Mouse (Mus musculus) neural tube, embryonic 11.5 days (tissue): Measurements from ENCODE around the gene Rgma. TPM values are rescaled to one million over a fixed set of nuclear protein-coding genes. Genes with fewer than 3 reads are reported as not detected.

Experiments
- ATAC-seq: fragments of 200-750 bp; cut with Nextera tagmentation; 2 replicates; pipeline ENCODE4 v1.8.0; 2017; ENCODE audit warnings: moderate number of reproducible peaks, mild to moderate bottlenecking, moderate TSS enrichment, moderate library complexity; ENCODE audit not compliant: insufficient read depth, low FRiP score, low TSS enrichment
- DNase-seq: peaks from one replicate; pipeline ENCODE4 v3.0.0-alpha.2; 2015; ENCODE audit warnings: low spot score
- H3K27ac ChIP-seq: fragments of 300-500 bp; sonication (generic); 2 replicates; pipeline ENCODE4 v1.5.1; 2014; ENCODE audit warnings: low read depth, mild to moderate bottlenecking, low read length
- H3K27me3 ChIP-seq: fragments of 300-500 bp; sonication (generic); 2 replicates; pipeline ENCODE4 v1.6.1; 2014; ENCODE audit warnings: mild to moderate bottlenecking, low read length, mixed read lengths; ENCODE audit not compliant: control insufficient read depth, insufficient read depth
- H3K36me3 ChIP-seq: fragments of 300-500 bp; sonication (generic); 2 replicates; pipeline ENCODE4 v1.6.1; 2014; ENCODE audit warnings: mild to moderate bottlenecking, low read length, moderate library complexity, mixed read lengths; ENCODE audit not compliant: control insufficient read depth, insufficient read depth
- H3K4me1 ChIP-seq: fragments of 300-500 bp; sonication (generic); 2 replicates; pipeline ENCODE4 v1.6.1; 2014; ENCODE audit warnings: low read length, mixed read lengths; ENCODE audit not compliant: control insufficient read depth, insufficient read depth
- H3K4me2 ChIP-seq: fragments of 300-500 bp; sonication (generic); 2 replicates; pipeline ENCODE4 v1.6.1; 2014; ENCODE audit warnings: low read depth, mild to moderate bottlenecking, moderate library complexity
- H3K4me3 ChIP-seq: fragments of 300-500 bp; sonication (generic); 2 replicates; pipeline ENCODE4 v1.5.1; 2014; ENCODE audit warnings: low read depth, low read length
- H3K9ac ChIP-seq: fragments of 300-500 bp; sonication (generic); 2 replicates; pipeline ENCODE4 v1.6.1; 2014; ENCODE audit warnings: mild to moderate bottlenecking, low read length
- H3K9me3 ChIP-seq: fragments of 300-500 bp; sonication (generic); 2 replicates; pipeline ENCODE4 v1.6.1; 2016; ENCODE audit warnings: low read length; ENCODE audit not compliant: control insufficient read depth
- WGBS: fragments of 180-500 bp; shearing (Covaris S2); extraction: QIAGEN DNeasy Blood & Tissue Kit; methylation state at CpG from one replicate; pipeline ENCODE4 v1.1.7; 2014; 5-methylcytosine and 5-hydroxymethylcytosine counted together
- polyA plus RNA-seq: library from polyadenylated mRNA; unstranded; fragments of >200 nt; fragmentation: Nextera tagmentation; extraction: Ambion mirVana; gene quantifications from 2 replicates; pipeline ENCODE4 v1.2.1, GENCODE M21; 2014

The Rgma gene
- polyA plus RNA-seq, 1 experiment from 2014 or later: 48.9 TPM

GRCm38 (mm10) chr7:73419375-73419774, 44.1 kb downstream of the Rgma start:
- no peak overlapping the region for H3K4me2 ChIP-seq

GRCm38 (mm10) chr7:73420827-73421226, 45.5 kb downstream of the Rgma start:
- Histone ChIP-seq H3K27ac (0 out of 2 replicates have a peak overlapping the region, but pooled peaks have one; percentile 60), H3K9ac (no peak overlapping the region), H3K9me3 (no peaks in the 10 kb centered on the region), H3K27me3 (no peaks in the 10 kb centered on the region), H3K4me1 (peaks cover 21% of the 10 kb centered on the region), H3K36me3 (peaks cover 19% of the 10 kb centered on the region), H3K4me2 (no peak overlapping the region), H3K4me3 (no peak overlapping the region)
- WGBS: 45% methylated on average over 5 of the region's 5 CpGs
- ATAC-seq (no peak), DNase-seq (peak; percentile 10)

More at GRCm38 (mm10) chr7:73419375-73419774, 44.1 kb downstream of the Rgma start:
- no peak overlapping the region for H3K27ac ChIP-seq
- ATAC-seq: no peak
- H3K27me3 ChIP-seq: no peaks in the 10 kb centered on the region
- H3K4me1 ChIP-seq: peaks cover 15% of the 10 kb centered on the region
- 39% methylated on average over 7 of the region's 7 CpGs for WGBS
- H3K4me3 ChIP-seq: no peak overlapping the region
- no peak overlapping the region for H3K9ac ChIP-seq
- DNase-seq: no peak
- peaks cover 26% of the 10 kb centered on the region for H3K36me3 ChIP-seq
- H3K9me3 ChIP-seq: no peaks in the 10 kb centered on the region

DNA sequence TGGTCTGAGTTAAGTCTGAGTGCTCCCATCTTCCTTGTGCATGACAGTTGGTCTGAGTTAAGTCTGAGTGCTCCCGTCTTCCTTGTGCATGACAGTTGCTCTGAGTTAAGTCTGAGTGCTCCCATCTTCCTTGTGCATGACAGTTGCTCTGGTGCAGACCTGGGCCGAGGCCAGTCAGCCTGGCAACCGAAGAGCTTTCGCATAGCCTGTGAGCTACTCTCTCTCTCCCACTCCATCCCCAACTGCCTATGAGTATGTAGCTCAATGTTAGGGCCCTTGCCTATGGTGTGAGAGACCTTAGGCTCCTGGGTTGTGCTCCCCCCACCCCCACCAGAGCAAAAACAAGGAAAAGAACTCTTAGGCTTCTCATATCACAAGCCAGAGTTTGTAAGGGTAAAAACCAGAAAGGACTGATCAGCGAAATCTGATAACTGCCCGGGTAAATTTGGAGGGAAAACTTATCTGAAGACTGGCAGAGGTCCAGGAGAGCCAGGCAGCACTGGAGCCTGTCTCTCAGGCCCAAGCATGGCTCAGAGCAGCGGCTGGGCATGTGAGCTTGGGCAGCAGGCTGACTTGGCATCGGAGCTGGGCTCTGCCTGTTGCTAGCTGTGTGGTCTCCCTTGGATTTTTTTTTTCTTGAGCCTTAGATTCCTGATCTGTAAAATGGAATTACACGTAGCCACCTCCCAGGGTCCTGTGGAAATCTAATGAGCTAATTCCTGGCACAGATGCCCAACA, 46.1 kb downstream of the Rgma start:
- Histone ChIP-seq H3K27me3 (no peaks in the 10 kb centered on the region), H3K4me2 (no peak overlapping the region), H3K27ac (no peak overlapping the region), H3K9me3 (no peaks in the 10 kb centered on the region), H3K9ac (no peak overlapping the region), H3K4me3 (no peak overlapping the region), H3K4me1 (peaks cover 21% of the 10 kb centered on the region), H3K36me3 (peaks cover 19% of the 10 kb centered on the region)
- ATAC-seq (no peak), DNase-seq (no peak)
- WGBS: 75% methylated on average over 9 of the region's 9 CpGs

DNA sequence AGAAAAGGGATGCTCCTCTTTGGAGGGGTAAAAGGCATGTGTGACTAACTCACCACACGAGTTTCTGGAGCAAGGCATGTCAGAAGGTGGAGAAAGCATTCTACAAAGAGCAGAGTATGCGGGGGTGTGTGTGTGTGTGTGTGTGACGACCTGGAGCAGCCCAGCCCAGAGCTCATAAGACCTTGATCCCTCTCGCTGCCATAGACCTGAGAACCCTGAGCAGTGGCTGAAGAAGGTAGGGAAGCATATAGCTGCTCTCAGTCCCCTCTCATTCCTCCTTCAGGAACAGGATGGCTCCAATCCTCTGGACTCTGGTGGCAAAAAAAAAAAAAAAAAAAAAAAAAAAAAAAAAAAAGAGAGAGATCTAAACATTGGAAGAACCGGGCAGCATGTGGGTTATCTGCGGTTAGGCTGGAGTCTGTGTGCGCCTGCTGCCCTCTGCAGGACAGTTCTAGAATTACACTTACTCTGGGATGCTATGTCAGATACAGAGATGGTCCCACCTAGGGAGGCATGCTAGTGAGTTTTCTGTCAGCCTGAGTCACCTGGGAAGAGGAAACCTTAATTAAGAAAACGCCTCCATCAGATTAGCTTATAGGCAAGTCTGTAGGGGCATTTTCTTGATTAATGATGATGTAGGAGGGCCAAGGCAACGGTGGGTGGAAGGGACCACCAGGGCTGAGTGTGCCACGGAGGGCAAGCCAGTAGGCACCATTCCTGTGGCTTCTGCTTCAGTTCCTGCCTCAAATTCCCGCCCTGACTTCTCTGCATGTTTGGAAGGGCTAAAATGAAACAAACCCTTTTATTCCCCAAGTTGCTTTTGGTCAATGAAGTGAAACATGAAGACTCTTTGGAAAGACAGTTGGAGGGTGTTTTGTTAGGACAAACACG, 47.2 kb downstream of the Rgma start:
- peak; percentile 37; the same call in 1 of the 2 replicates for ATAC-seq
- no peak overlapping the region for H3K9ac ChIP-seq
- H3K4me1 ChIP-seq: peaks cover 21% of the 10 kb centered on the region
- no peaks in the 10 kb centered on the region for H3K9me3 ChIP-seq
- no peak overlapping the region for H3K4me2 ChIP-seq
- WGBS: 30% methylated on average over 12 of the region's 12 CpGs
- peaks cover 16% of the 10 kb centered on the region for H3K36me3 ChIP-seq
- DNase-seq: peak; percentile 75
- H3K27me3 ChIP-seq: no peaks in the 10 kb centered on the region
- H3K4me3 ChIP-seq: no peak overlapping the region
- H3K27ac ChIP-seq: no peak overlapping the region

GRCm38 (mm10) chr7:73423236-73423635, 47.9 kb downstream of the Rgma start:
- Histone ChIP-seq H3K27me3 (no peaks in the 10 kb centered on the region), H3K27ac (no peak overlapping the region), H3K4me1 (peaks cover 16% of the 10 kb centered on the region), H3K4me2 (no peak overlapping the region), H3K36me3 (peaks cover 13% of the 10 kb centered on the region), H3K9ac (no peak overlapping the region), H3K9me3 (no peaks in the 10 kb centered on the region), H3K4me3 (no peak overlapping the region)
- no peak for DNase-seq
- ATAC-seq: no peak
- 79% methylated on average over 13 of the region's 13 CpGs for WGBS

- Histone ChIP-seq H3K9ac (no peak overlapping the region), H3K4me2 (no peak overlapping the region), H3K27me3 (no peaks in the 10 kb centered on the region), H3K4me1 (peaks cover 12% of the 10 kb centered on the region), H3K36me3 (peaks cover 13% of the 10 kb centered on the region), H3K4me3 (no peak overlapping the region), H3K9me3 (no peaks in the 10 kb centered on the region), H3K27ac (no peak overlapping the region)
- ATAC-seq (no peak), DNase-seq (no peak)
- WGBS: 28% methylated on average over 3 of the region's 3 CpGs
Measured at GRCm38 (mm10) chr7:73424243-73424642, 48.9 kb downstream of the Rgma start.

DNA sequence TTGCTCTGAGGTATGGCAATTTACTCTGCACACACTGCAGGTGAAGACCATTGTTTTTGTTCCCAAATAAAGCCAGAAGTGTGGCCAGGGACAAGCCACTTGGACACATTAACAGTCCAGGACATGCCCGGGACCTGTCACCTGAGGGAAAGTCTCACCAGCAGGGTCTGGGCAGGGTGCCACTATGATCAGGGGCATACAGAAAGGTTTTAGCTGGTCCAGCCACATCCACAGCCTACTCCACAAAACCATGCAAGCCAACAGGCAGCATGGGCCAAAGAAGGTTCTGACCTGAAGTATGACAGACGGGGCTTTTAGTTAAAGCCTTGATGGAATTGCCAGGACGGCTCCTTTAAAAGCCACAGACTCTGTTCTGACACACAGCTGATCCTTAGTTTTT, 49.4 kb downstream of the Rgma start:
- H3K4me2 ChIP-seq: no peak overlapping the region
- no peak overlapping the region for H3K9ac ChIP-seq
- no peaks in the 10 kb centered on the region for H3K9me3 ChIP-seq
- DNase-seq (no peak), ATAC-seq (no peak)
- 61% methylated on average over 3 of the region's 3 CpGs for WGBS
- peaks cover 11% of the 10 kb centered on the region; the same call in 1 of the 2 replicates for H3K4me1 ChIP-seq
- H3K27me3 ChIP-seq: no peaks in the 10 kb centered on the region
- H3K4me3 ChIP-seq: no peak overlapping the region
- H3K27ac ChIP-seq: no peak overlapping the region
- peaks cover 16% of the 10 kb centered on the region for H3K36me3 ChIP-seq

DNA sequence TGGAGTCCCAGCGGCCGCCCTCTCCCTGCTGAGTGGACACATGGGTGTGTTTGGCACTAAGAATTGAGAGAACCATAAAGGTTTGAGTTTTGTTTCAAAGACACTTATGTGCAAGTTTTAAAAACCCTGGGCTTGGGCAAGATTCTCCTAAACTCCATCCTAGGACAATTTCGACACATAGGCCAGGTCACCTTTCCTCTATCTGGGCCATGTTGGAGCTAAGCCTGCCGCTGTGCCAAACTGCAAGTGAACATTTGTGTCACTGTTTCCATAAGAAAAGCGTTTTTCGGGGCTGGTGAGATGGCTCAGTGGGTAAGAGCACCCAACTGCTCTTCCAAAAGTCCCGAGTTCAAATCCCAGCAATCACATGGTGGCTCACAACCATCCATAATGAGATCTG, 50.1 kb downstream of the Rgma start:
- Histone ChIP-seq H3K36me3 (peaks cover 19% of the 10 kb centered on the region), H3K9ac (no peak overlapping the region), H3K4me1 (peaks cover 11% of the 10 kb centered on the region; the same call in 1 of the 2 replicates), H3K4me2 (no peak overlapping the region), H3K9me3 (no peaks in the 10 kb centered on the region), H3K4me3 (no peak overlapping the region), H3K27ac (no peak overlapping the region), H3K27me3 (no peaks in the 10 kb centered on the region)
- no peak for DNase-seq
- 92% methylated on average over 7 of the region's 7 CpGs for WGBS
- ATAC-seq: no peak
